ENCODE assay signal across 8 mouse cellular contexts in the genomic region with DNA sequence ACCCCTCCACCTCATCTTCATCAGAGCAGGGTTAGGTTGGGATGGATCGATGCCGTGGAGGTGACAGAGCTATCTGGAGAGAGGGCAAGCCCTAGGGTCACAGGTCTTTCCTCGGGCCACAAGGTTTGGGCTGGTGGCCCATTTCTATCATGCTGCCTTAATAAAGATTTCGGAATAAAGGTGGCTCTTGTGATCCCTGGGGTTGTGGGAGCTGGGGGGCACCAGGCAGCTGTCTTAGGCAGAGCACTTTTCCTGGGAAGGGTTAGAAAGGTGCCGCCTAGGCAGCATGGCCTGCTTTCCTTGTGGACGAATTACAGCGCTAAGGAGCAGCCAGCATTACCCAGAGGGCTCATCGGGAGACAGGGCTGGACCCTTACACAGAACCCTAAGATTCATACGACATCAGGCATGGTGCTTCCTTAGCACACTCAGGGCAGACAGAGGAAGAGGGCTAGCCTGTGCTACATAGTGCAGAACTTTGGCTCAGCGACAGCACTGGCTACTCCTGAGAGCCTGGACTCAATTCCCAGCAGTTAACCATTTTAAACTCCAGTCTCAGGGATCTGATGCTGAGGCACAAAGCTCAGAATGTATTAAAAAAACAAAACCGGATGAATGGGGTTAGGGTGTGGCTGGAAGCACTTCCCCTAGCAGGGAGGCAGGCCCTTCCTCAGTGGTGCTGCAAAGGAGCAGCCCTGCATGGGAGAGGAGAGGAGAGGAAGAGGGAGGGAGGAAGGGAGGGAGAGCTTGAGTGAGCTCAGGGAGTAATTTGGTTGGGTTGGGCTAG. TPM values are rescaled to one million over a fixed set of nuclear protein-coding genes. Genes with fewer than 3 reads are reported as not detected.
A peak's percentile ranks its signal among the peaks of the same experiment; 100 is the strongest.
DNase-seq lines count a peak whose midpoint lies in the region; ATAC-seq lines count a peak whose summit lies in the region.

No protein-coding gene starts in this region.

- H3K4me1 ChIP-seq in midbrain, embryonic 10.5 days = peaks cover 40% of the 10 kb centered on the region
- H3K4me1 ChIP-seq in forebrain, embryonic 14.5 days (ENCODE audit: control insufficient read depth, insufficient read depth, low read length) = peaks cover 15% of the 10 kb centered on the region

- ATAC-seq in forebrain, embryonic 14.5 days = no peak

- DNase-seq in cerebellum, adult 9-10 months = peak; percentile 4
- no peak for DNase-seq in cerebellum, adult 11-12 months
- peak; percentile 25 for DNase-seq in MN1 (ENCODE audit: low spot score)
- DNase-seq in induced T-regulatory cell, adult 2 months (ENCODE audit: low read depth) = peak; percentile 72
- DNase-seq in lung, postnatal 36 days = peak; percentile 71
- DNase-seq in midbrain, embryonic 10.5 days (ENCODE audit: low spot score) = no peak
- no peak for DNase-seq in left cerebral cortex, postnatal 4 days
- DNase-seq in forebrain, embryonic 14.5 days (ENCODE audit: low spot score) = no peak

- no peak overlapping the region for H3K27ac ChIP-seq in midbrain, embryonic 10.5 days (replicated peaks)
- no peak overlapping the region for H3K27ac ChIP-seq in forebrain, embryonic 14.5 days (ENCODE audit: low read depth, low read length)

- H3K9me3 ChIP-seq in midbrain, embryonic 10.5 days (replicated peaks) = no peaks in the 10 kb centered on the region
- no peaks in the 10 kb centered on the region for H3K9me3 ChIP-seq in forebrain, embryonic 14.5 days (replicated peaks; ENCODE audit: control insufficient read depth, low read length)

- H3K4me2 ChIP-seq in forebrain, embryonic 14.5 days (ENCODE audit: low read length) = no peak overlapping the region

- H3K27me3 ChIP-seq in midbrain, embryonic 10.5 days (ENCODE audit: low read depth, poor library complexity, severe bottlenecking) = no peaks in the 10 kb centered on the region
- no peaks in the 10 kb centered on the region for H3K27me3 ChIP-seq in forebrain, embryonic 14.5 days (replicated peaks; ENCODE audit: control insufficient read depth, insufficient read depth, low read length)

- H3K9ac ChIP-seq in forebrain, embryonic 14.5 days (ENCODE audit: low read length) = no peak overlapping the region

- H3K36me3 ChIP-seq in midbrain, embryonic 10.5 days = peaks cover 76% of the 10 kb centered on the region
- peaks cover 57% of the 10 kb centered on the region for H3K36me3 ChIP-seq in forebrain, embryonic 14.5 days (ENCODE audit: control insufficient read depth, insufficient read depth, low read length)

- WGBS in midbrain, embryonic 10.5 days = 83% methylated on average over 11 of the region's 11 CpGs
- 80% methylated on average over 11 of the region's 11 CpGs for WGBS in forebrain, embryonic 14.5 days

- intact Hi-C loops in left cerebral cortex, postnatal 4 days (cut with DNase I) = loop anchor here (10.0 kb wide), 1 partner anchor 215 kb away; a partner anchor contains a TSS

- H3K4me3 ChIP-seq in midbrain, embryonic 10.5 days = no peak overlapping the region
- H3K4me3 ChIP-seq in forebrain, embryonic 14.5 days (ENCODE audit: low read depth, low read length) = no peak overlapping the region

RNA-seq across cellular contexts. Expression of a gene that starts 11.6 kb away (rescaled TPM):
- 41.2 and 41.9 TPM in 2 replicates for polyA plus RNA-seq in midbrain, embryonic 10.5 days (2016; fragmentation: Nextera tagmentation; extraction: Ambion mirVana)
- 10 to 100 TPM; 28.6 TPM for total RNA-seq in left cerebral cortex, postnatal 4 days (2021)
- 25.1 and 33.2 TPM in 2 replicates for polyA plus RNA-seq in forebrain, embryonic 14.5 days (2014; fragmentation: Nextera tagmentation; extraction: Ambion mirVana)

RNA-seq across cellular contexts. Expression of a gene that starts 11.7 kb away (rescaled TPM):
- 43.2 and 45.9 TPM in 2 replicates for polyA plus RNA-seq in midbrain, embryonic 10.5 days (2016; fragmentation: Nextera tagmentation; extraction: Ambion mirVana)
- total RNA-seq in left cerebral cortex, postnatal 4 days (2021) = 10 to 100 TPM; 29.2 to 30.3 TPM
- polyA plus RNA-seq in forebrain, embryonic 14.5 days (2014; fragmentation: Nextera tagmentation; extraction: Ambion mirVana) = 55.4 and 55.5 TPM in 2 replicates

RNA-seq across cellular contexts. Expression of a gene that starts 11.7 kb away (rescaled TPM):
- polyA plus RNA-seq in midbrain, embryonic 10.5 days (2016; fragmentation: Nextera tagmentation; extraction: Ambion mirVana) = 1.4 and 2.2 TPM in 2 replicates
- total RNA-seq in left cerebral cortex, postnatal 4 days (2021) = 1 to 10 TPM; 4.8 to 6.6 TPM
- 1.8 and 3.6 TPM in 2 replicates for polyA plus RNA-seq in forebrain, embryonic 14.5 days (2014; fragmentation: Nextera tagmentation; extraction: Ambion mirVana)

RNA-seq across cellular contexts. Expression of a gene that starts 30.8 kb away (rescaled TPM):
- polyA plus RNA-seq in midbrain, embryonic 10.5 days (2016; fragmentation: Nextera tagmentation; extraction: Ambion mirVana) = 4.9 and 7.3 TPM in 2 replicates
- total RNA-seq in left cerebral cortex, postnatal 4 days (2021) = 10 to 100 TPM; 23.3 to 26.2 TPM
- polyA plus RNA-seq in forebrain, embryonic 14.5 days (2014; fragmentation: Nextera tagmentation; extraction: Ambion mirVana) = 5.9 and 6.6 TPM in 2 replicates

Comparison
In these comparisons a context has a peak if more than half of its experiments do, and no peak if none do; other contexts are left out.
1. DNase-seq: peak in cerebellum, adult 9-10 months (single experiment), MN1 (single experiment), induced T-regulatory cell, adult 2 months (single experiment) and lung, postnatal 36 days (single experiment); none in cerebellum, adult 11-12 months (single experiment), midbrain, embryonic 10.5 days (single experiment), left cerebral cortex, postnatal 4 days (single experiment) and forebrain, embryonic 14.5 days (single experiment).